Mouse (Mus musculus): ENCODE data around the gene Mavs. TPM values are rescaled to one million over a fixed set of nuclear protein-coding genes. Genes with fewer than 3 reads are reported as not detected.

Mavs gene
- 10 to 100 TPM; 39.6 to 44.6 TPM for total RNA-seq (2021)

DNA sequence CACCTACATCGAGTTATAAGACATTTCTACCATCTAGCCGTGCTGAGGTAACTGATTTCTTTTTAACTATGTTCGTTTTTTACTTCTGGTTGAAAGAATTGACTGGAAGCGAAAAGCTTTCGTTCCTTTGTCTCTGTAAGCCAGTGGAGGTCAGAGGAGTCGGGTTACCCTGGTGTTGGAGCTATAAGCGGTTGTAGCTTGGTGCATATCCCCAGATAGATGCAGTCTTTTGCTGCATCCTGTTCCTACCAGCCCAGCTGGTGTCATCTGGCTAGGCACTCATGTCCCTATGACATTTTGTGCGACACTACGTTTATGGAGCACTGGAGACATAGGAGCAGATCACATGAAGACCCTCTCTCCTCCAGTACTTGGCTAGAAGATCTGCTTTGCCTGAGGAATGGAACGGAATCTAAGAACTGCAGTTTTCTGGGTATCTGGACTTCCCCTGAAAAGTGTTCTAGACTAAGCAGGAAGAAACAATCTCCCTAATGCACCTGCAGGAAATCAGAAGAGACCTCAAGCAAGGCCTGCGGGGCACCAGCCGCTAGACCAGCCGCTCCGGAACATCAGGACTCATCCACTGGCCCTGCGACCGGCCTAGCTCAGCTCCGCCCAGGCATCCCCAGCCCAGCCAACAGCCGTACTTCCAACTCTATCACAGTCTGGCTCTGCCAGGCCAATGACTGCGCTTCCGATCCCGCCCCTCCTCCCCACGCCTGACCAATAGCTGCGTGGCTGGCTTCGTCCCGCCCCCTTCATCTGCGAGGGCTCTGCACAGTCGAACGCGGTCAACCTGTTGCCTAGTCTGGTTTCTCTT is at the start of gene Mavs:
Mavs (plus strand) TSS at position 757 of the 820 bp plus-strand sequence.
- intact Hi-C loops (cut with DNase I) = loop anchor here (2.0 kb wide), 1 partner anchor 23 kb away; no protein-coding TSS in a partner anchor
- peak; percentile 97 to 98 for DNase-seq

- intact Hi-C loops (cut with DNase I) = loop anchor here (2.0 to 5.0 kb wide), 2 partner anchors 16 to 231 kb away; no protein-coding TSS in a partner anchor
- no peak for DNase-seq
Observed at GRCm38 (mm10) chr2:131186343-131186742, 47.5 kb upstream of the Mavs start.

DNA sequence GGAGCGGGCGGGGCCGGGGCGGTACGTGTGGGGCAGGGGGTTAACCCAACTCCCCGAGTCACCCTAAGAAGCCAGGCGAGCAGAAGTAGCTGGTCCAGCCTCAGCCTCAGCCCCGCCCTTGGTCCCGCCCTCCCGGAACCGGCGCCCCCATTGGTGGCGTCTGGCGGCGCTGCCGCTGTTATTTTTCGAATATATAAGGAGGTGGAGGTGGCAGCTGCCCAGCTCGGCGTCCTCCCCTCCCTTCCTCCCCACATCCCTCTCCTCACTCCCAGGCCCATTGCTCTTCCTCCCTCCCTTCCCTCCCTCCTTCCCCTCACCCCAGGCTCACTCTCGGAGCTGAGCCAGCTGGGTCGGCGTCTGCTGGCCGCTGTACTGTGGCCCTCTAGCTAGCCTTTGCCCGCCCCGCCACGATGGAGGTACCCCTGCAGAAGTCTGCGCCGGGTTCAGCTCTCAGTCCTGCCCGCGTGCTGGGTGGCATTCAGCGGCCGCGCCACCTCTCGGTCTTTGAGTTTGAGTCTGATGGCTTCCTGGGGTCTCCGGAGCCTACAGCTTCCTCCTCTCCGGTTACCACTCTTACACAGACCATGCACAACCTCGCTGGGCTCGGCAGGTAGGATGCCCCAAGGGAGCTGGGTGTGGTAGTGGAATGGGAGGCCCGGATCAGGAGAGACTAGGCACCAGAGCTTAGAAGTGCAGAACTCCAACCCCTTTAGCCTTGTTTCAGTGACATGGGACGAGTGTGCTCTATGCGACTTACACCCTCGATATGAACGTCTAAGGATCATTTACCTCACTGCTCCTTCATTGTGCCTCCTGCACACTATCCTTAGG is 46.9 kb upstream of the Mavs start, which contains the start of the genes Cdc25b and Spef1:
Cdc25b (plus strand) TSS at position 179 of the 831 bp plus-strand sequence.
Spef1 (minus strand) TSS at position 512 of the 831 bp plus-strand sequence.
- intact Hi-C loops (cut with DNase I) = loop anchor here (2.0 to 5.0 kb wide), 2 partner anchors 16 to 230 kb away; no protein-coding TSS in a partner anchor
- peak; percentile 88 to 89 for DNase-seq

- intact Hi-C loops (cut with DNase I) = loop anchor here (2.0 to 5.0 kb wide), 2 partner anchors 15 to 230 kb away; no protein-coding TSS in a partner anchor
- no peak for DNase-seq
Observed at GRCm38 (mm10) chr2:131187602-131187922, 46.3 kb upstream of the Mavs start.

GRCm38 (mm10) chr2:131188311-131188710 is 45.6 kb upstream of the Mavs start:
- no peak for DNase-seq
- intact Hi-C loops (cut with DNase I) = loop anchor here (5.0 kb wide), 1 partner anchor 229 kb away; no protein-coding TSS in a partner anchor

DNA sequence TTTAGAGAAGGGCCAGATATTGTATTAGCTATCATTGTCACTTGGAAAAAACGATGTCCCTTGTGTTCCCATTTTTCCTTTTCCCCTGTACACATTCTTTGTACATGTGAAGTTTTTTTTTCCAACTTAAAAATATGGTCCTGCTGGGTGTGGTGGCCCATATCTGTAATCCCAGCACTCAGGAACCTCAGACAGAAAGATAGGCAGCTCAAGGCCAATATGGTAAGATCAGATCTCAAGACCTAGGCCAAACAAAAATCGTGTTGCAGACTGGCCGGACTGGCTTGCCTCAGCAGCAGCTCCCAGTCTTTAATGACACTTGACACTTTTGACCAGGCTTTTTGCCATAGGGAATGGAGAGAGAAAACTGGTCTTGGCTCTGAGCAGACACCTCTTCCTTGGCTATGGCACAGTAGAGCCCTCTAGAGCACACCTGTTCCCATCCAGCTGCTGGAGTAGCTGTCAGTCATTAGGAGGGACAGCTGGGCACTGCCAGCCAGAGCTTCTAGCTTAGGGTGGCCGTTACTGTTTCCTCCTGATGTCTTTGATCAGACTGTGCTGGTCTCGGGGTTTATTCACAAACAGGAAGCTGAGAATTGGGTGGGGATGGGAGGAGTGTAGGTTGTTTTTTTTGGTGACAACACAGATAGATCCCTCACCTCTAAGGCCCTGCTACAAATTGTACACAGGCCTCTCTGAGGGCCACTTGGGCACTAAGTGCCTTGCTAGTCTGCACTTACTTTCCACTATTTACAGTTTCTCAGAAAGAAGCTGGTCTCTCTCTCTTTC is 44.1 kb upstream of the Mavs start:
- DNase-seq = no peak
- intact Hi-C loops (cut with DNase I) = loop anchor here (5.0 kb wide), 1 partner anchor 228 kb away; no protein-coding TSS in a partner anchor

- DNase-seq = no peak
- intact Hi-C loops (cut with DNase I) = no loop called here
Observed at GRCm38 (mm10) chr2:131190344-131191004, 43.4 kb upstream of the Mavs start.

- intact Hi-C loops (cut with DNase I) = no loop called here
- DNase-seq = no peak
Observed at GRCm38 (mm10) chr2:131191005-131191390, 42.9 kb upstream of the Mavs start.

- intact Hi-C loops (cut with DNase I) = no loop called here
- no peak for DNase-seq
Observed at GRCm38 (mm10) chr2:131196606-131197316, 37.1 kb upstream of the Mavs start.

DNA sequence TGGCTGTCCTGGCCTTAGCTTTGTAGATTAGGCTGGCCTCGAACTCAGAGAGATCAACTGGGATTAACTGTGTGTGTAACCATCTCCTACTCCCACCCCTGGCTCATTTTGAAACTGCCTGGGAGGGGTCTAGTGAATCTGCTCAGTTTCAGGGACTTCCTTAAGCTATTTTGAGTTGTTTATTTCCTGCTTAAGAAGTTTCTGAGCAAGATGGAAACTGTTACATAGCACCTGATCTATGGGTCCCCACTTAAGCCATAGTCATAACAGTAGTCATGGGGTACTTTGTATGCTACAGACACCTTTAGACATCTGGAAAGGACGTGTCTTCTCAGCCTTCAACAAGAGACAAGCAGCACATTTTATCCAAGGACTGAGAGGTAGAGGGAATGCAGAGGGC is 33.2 kb upstream of the Mavs start:
- intact Hi-C loops (cut with DNase I) = no loop called here

GRCm38 (mm10) chr2:131201262-131201661 is 32.6 kb upstream of the Mavs start:
- intact Hi-C loops (cut with DNase I) = no loop called here
- DNase-seq = no peak

More for the DNA sequence above, 33.2 kb upstream of the Mavs start:
- no peak for DNase-seq

DNA sequence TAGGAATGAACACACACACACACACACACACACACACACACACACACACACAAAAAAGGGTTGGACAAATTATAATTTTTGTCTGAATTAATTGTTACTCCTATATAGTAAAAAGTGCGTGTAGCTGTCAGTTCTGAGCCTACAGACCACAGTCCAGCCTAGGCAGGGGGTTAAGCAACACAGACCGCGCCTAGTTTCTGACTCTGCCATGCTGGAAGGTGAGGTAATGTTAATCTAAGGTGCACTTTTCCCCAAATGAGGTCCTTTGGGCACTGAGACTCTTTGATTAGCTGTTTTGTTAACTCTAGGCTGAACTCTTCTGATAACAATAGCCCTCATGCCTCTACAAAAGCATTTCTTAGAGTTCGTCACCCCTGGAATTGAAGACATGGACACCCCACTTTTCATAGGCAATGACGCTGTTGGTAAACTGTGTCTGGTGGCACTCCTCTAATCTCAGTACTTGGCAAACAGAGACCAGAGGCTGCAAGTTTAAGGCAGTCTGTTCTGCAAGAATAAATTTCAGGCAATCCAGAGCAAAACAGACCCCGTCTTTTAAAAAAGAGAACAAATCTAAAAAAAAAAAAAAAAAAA is 29.9 kb upstream of the Mavs start:
- intact Hi-C loops (cut with DNase I) = loop anchor here (2.0 kb wide), 1 partner anchor 17 kb away; the partner anchor contains the start of genes Cdc25b and Spef1
- DNase-seq = no peak

GRCm38 (mm10) chr2:131204410-131204981 is 29.4 kb upstream of the Mavs start:
- intact Hi-C loops (cut with DNase I) = no loop called here
- peak; percentile 96 to 98 for DNase-seq

DNA sequence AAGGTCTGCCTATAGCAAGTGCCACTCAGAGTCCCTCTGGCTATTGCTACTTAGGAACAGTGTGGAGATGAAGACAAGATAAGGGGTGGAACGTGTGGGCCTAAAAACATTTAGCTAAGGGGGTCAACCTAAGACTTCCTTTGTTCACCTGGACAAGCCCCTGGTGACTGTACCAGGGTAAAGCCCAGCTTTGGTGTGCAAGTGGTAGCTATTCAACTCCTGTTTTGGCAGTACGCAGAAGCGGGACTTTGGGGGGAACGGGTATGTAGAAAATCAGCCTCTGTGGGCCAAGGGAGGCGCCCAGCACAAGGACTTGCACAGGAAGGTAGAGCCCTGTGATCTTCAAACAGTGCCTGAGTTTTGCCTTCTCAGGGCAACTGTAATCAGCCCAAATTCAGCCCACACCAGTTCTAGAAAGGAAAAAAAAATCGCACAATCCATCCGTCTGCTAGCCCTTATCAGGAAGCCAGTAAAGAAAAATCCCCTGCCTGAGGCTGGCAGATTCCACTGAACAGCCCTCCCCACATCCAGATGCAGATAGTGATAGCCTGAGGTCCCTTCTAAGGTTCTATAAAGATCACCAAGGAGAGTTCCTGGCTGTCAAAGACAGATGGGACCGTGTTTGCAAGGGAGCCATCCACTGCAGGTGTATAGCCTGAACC is 28.2 kb upstream of the Mavs start:
- DNase-seq = no peak
- intact Hi-C loops (cut with DNase I) = no loop called here

- intact Hi-C loops (cut with DNase I) = no loop called here
- DNase-seq = no peak
Observed at GRCm38 (mm10) chr2:131206778-131207177, 27.1 kb upstream of the Mavs start, which contains the start of gene Ap5s1. Ap5s1 (plus strand) TSS chr2:131207078.

GRCm38 (mm10) chr2:131208356-131208755 is 25.5 kb upstream of the Mavs start:
- DNase-seq = no peak
- intact Hi-C loops (cut with DNase I) = loop anchor here (2.0 kb wide), 1 partner anchor 28 kb away; the partner anchor contains the start of gene Cenpb

DNA sequence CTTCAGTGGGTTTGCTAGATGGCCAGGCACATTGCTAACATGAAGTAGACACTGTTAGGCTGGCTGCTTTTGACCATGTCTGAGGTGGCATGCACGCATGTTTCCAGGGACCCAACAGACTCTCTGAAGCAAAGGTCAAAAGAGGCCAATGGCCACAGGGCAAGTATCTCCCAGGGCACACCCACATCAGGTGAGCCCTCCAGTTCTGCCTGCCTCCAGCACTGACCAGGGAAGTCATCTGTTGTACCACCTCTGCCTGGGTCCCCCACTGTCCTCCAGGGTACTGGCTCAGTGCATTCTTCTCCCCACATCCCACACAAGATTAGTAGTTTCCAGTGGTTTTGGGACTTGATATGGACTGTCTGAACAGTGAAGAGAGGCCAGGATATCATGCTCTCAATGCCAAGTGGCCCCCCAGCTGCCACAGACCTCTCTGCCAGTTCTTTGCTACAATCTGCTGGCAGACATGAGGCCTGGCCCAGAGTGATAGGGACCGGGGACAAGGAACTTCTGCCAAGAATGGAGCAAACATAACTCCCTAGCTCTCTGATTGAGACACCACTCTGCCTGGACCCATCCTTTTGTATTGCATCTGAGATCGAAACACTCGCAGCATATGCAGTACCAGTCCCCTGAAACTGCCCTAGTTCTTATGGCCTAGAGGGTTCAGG is 24.6 kb upstream of the Mavs start:
- peak in 1 of 2 experiments; percentile 45 for DNase-seq
- intact Hi-C loops (cut with DNase I) = loop anchor here (2.0 kb wide), 1 partner anchor 28 kb away; the partner anchor contains the start of gene Cenpb

Measured in heart, postnatal 10 days (tissue).